Mouse (Mus musculus) hindbrain, postnatal 0 days (tissue): ENCODE measurements around the gene Myo19. TPM values are rescaled to one million over a fixed set of nuclear protein-coding genes. Genes with fewer than 3 reads are reported as not detected.

Source experiments
- ATAC-seq: fragments of 200-750 bp; cut with Nextera tagmentation; 2 replicates; pipeline ENCODE4 v1.8.0; 2017; ENCODE audit warnings: mild to moderate bottlenecking, moderate TSS enrichment, moderate library complexity
- DNase-seq: peaks from one replicate; pipeline ENCODE4 v3.0.0-alpha.2; 2015; ENCODE audit warnings: low spot score
- H3K27ac ChIP-seq: fragments of 300-500 bp; sonication (generic); 2 replicates; pipeline ENCODE4 v1.5.1; 2014; ENCODE audit warnings: mild to moderate bottlenecking
- H3K27me3 ChIP-seq: fragments of 300-500 bp; sonication (generic); 2 replicates; pipeline ENCODE4 v1.6.1; 2014; ENCODE audit warnings: low read length, mixed read lengths; ENCODE audit not compliant: insufficient read depth
- H3K36me3 ChIP-seq: fragments of 300-500 bp; sonication (generic); 2 replicates; pipeline ENCODE4 v1.6.1; 2014; ENCODE audit warnings: low read length, mixed read lengths; ENCODE audit not compliant: insufficient read depth
- H3K4me1 ChIP-seq: fragments of 300-500 bp; sonication (generic); 2 replicates; pipeline ENCODE4 v1.6.1; 2014; ENCODE audit warnings: antibody characterized with exemption, low read length, mixed read lengths; ENCODE audit not compliant: insufficient read depth
- H3K4me2 ChIP-seq: fragments of 300-500 bp; sonication (generic); 2 replicates; pipeline ENCODE4 v1.6.1; 2014; ENCODE audit warnings: low read depth, mild to moderate bottlenecking, low read length, moderate library complexity, mixed read lengths
- H3K4me3 ChIP-seq: fragments of 300-500 bp; sonication (generic); 2 replicates; pipeline ENCODE4 v1.5.1; 2014; ENCODE audit warnings: low read length
- H3K9ac ChIP-seq: fragments of 300-500 bp; sonication (generic); replicated peaks from 2 replicates; pipeline ENCODE4 v1.6.1; 2014; ENCODE audit warnings: mild to moderate bottlenecking, low read length, moderate library complexity, mixed read lengths
- H3K9me3 ChIP-seq: fragments of 300-500 bp; sonication (generic); 2 replicates; pipeline ENCODE4 v1.6.1; 2016; ENCODE audit warnings: low read length, mixed read lengths
- CTCF ChIP-seq: IDR thresholded peaks from 2 replicates; pipeline ENCODE4 v1.5.1; 2016; ENCODE audit warnings: antibody characterized with exemption, control low read depth, low read depth
- WGBS: fragments of 180-500 bp; shearing (Covaris S2); extraction: QIAGEN DNeasy Blood & Tissue Kit; methylation state at CpG from one replicate; pipeline ENCODE4 v1.1.7; 2014; 5-methylcytosine and 5-hydroxymethylcytosine counted together
- polyA plus RNA-seq: library from polyadenylated mRNA; unstranded; fragments of >200 nt; fragmentation: Nextera tagmentation; extraction: Ambion mirVana; gene quantifications from 2 replicates; pipeline ENCODE4 v1.2.1, GENCODE M21; 2015
- total RNA-seq: library from RNA; depleted of rRNA; stranded (reverse); fragments of >200 nt; gene quantifications from 2 replicates; pipeline ENCODE4 v1.2.3, GENCODE M21; 2014

The Myo19 gene
- total and polyA plus RNA-seq, 2 experiments from 2014 or later, result 4.9 to 13.0 TPM

DNA sequence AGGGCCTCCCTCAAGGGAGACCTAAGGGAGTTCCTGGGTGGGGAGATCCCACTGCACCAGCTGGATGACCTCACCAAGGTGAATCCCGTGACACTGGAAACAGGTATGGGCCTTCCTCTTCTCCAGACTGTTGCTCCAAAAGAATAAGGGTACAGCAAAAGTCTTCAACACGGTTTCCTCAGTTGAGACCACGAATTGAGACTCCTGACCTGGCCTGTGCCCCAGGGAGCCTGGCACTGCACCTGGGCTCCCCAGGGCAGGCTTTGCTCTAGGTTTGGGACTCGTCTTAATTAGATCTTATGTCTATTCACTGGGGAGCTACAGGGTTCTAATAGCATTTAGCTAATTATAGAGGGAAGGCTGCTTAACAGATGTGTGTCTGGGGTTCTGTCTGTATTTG lies 5.3 kb downstream of the Myo19 start:
- no peak for TF ChIP-seq CTCF
- 85% methylated on average over 4 of the region's 4 CpGs for WGBS
- Histone ChIP-seq H3K4me2 (no peak overlapping the region), H3K4me1 (peaks cover 8% of the 10 kb centered on the region; the same call in 1 of the 2 replicates), H3K9me3 (no peaks in the 10 kb centered on the region), H3K27ac (no peak overlapping the region), H3K36me3 (peaks cover 40% of the 10 kb centered on the region), H3K9ac (no peak overlapping the region), H3K4me3 (no peak overlapping the region), H3K27me3 (no peaks in the 10 kb centered on the region)
- ATAC-seq, result no peak
- DNase-seq, result no peak

- Histone ChIP-seq H3K4me3 (no peak overlapping the region), H3K9ac (no peak overlapping the region), H3K4me2 (no peak overlapping the region), H3K4me1 (0 out of 2 replicates have a peak, but pooled peaks cover 2% of the 10 kb centered on the region), H3K27me3 (no peaks in the 10 kb centered on the region), H3K9me3 (no peaks in the 10 kb centered on the region), H3K36me3 (peaks cover 45% of the 10 kb centered on the region), H3K27ac (no peak overlapping the region)
- ATAC-seq, result no peak
- no peak for TF ChIP-seq CTCF
- 95% methylated on average over 5 of the region's 5 CpGs for WGBS
- DNase-seq, result no peak
Observed at GRCm38 (mm10) chr11:84886236-84886635, 6.3 kb downstream of the Myo19 start.

DNA sequence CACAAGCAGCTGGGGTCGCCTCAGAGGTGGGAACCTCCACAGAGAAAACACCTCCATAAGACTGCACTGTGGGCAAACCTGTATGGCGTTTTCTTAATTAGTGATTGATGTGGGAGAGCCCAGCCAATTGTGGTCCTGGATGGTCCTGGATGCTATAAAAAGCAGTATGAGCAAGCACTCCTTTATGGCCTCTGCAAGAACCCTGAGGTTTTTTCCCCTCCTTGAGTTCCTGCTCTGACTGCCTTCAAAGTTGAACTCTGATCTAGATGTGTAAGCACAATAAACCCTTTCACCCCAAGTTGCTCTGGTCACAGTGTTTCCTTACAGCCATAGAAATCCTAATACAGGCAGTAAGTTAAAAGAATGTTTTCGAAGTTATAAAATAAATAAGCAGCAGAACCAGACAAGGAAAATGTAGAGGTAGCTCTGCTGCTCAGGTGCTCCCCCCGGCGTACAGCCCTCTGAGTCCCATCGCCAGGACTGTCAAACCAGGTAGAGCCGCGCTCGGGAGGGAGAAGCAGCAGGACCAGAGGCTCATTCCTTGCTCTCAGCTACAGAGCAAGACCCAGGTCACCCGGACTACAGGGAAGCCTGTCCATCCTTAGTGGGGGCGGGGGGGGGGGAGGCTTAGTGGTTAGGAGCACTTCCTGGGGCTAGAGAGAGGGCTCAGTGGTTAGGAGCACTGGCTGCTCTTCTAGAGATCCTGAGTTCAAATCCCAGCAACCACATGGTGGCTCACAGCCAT lies 7.0 kb downstream of the Myo19 start:
- DNase-seq (no peak), ATAC-seq (no peak)
- no peak overlapping the region for H3K9ac ChIP-seq
- no peak overlapping the region for H3K27ac ChIP-seq
- no peak overlapping the region for H3K4me3 ChIP-seq
- H3K36me3 ChIP-seq, result peaks cover 52% of the 10 kb centered on the region
- H3K4me1 ChIP-seq, result no peaks in the 10 kb centered on the region
- H3K9me3 ChIP-seq, result no peaks in the 10 kb centered on the region
- no peaks in the 10 kb centered on the region for H3K27me3 ChIP-seq
- 87% methylated on average over 11 of the region's 11 CpGs for WGBS
- no peak for TF ChIP-seq CTCF
- H3K4me2 ChIP-seq, result no peak overlapping the region

- Histone ChIP-seq H3K4me2 (no peak overlapping the region), H3K4me1 (no peaks in the 10 kb centered on the region), H3K4me3 (no peak overlapping the region), H3K36me3 (peaks cover 60% of the 10 kb centered on the region), H3K9ac (no peak overlapping the region), H3K9me3 (no peaks in the 10 kb centered on the region), H3K27ac (no peak overlapping the region), H3K27me3 (no peaks in the 10 kb centered on the region)
- ATAC-seq (no peak), DNase-seq (no peak)
- TF ChIP-seq CTCF, result no peak
- 95% methylated on average over 8 of the region's 8 CpGs for WGBS
Observed at GRCm38 (mm10) chr11:84888025-84888424, 8.1 kb downstream of the Myo19 start.

DNA sequence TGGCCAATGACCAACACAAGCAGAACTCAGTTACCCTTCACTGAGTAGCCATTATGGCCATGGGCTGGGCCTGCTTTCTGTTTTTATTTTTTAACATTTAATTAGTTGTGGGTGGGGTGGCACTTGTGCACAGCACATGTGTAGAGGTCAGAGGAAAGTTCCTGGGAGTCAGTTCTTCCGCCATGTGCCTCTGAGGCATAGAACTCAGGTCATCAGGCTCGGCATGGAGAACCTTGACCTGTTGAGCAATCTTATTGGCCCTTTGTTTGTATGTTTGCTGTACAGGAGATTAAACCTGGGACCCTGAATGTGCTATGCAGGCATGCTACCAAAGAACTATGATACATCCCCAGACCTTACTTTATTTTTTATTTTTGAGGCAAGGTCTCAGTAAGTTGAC lies 9.5 kb downstream of the Myo19 start:
- no peak overlapping the region for H3K4me2 ChIP-seq
- H3K27ac ChIP-seq, result no peak overlapping the region
- no peaks in the 10 kb centered on the region for H3K27me3 ChIP-seq
- ATAC-seq, result no peak
- no peak overlapping the region for H3K4me3 ChIP-seq
- H3K4me1 ChIP-seq, result no peaks in the 10 kb centered on the region
- WGBS, result 98% methylated on average over 2 of the region's 2 CpGs
- no peak overlapping the region for H3K9ac ChIP-seq
- H3K36me3 ChIP-seq, result peaks cover 60% of the 10 kb centered on the region
- no peak for TF ChIP-seq CTCF
- no peaks in the 10 kb centered on the region for H3K9me3 ChIP-seq
- DNase-seq, result no peak

DNA sequence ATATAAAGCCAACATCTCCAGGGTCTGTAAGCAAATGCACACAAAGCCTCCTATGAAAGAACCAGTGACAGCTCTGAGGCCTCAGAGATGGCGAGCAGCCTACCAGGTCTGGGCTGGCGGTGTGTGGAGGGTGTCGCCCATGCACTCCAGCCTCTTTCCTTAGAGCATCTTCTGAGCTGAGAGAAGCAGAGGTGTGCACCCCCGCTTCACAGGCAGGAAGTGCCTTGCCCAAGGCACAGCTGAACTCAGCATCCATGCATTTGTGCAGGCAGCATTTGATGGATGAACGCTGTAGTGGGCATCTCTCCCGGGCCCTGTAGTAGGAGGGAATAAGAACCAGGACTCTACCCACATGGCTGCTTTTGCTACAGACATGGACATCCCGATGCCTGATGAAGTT lies 11.8 kb downstream of the Myo19 start:
- Histone ChIP-seq H3K9ac (no peak overlapping the region), H3K9me3 (no peaks in the 10 kb centered on the region), H3K27ac (no peak overlapping the region), H3K36me3 (peaks cover 51% of the 10 kb centered on the region), H3K4me1 (no peaks in the 10 kb centered on the region), H3K4me2 (no peak overlapping the region), H3K4me3 (no peak overlapping the region), H3K27me3 (no peaks in the 10 kb centered on the region)
- 94% methylated on average over 7 of the region's 7 CpGs for WGBS
- TF ChIP-seq CTCF, result no peak
- no peak for DNase-seq
- no peak for ATAC-seq

DNA sequence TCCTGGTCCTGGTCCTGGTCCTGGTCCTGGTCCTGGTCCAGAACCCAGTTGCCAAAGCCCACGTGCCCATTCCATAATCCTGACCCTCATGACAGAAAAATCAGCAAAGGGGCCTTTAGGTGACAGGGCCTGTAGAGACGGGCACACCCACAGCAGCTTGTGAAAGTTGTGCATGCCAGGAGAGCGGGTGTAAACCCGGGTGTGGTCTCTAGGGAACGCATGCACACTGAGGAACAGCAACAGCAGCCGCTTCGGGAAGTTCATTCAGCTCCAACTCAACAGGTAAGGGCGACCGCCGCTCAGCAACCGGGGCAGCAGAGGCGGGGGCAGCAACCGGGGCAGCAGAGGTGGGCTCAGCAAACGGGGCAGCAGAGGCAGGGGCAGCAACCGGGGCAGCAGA lies 13.2 kb downstream of the Myo19 start:
- Histone ChIP-seq H3K4me2 (no peak overlapping the region), H3K4me1 (no peaks in the 10 kb centered on the region), H3K4me3 (no peak overlapping the region), H3K9me3 (no peaks in the 10 kb centered on the region), H3K36me3 (peaks cover 53% of the 10 kb centered on the region), H3K9ac (no peak overlapping the region), H3K27me3 (no peaks in the 10 kb centered on the region), H3K27ac (no peak overlapping the region)
- 92% methylated on average over 15 of the region's 15 CpGs for WGBS
- DNase-seq (no peak), ATAC-seq (no peak)
- TF ChIP-seq CTCF, result no peak
